ENCODE assay signal across 7 mouse cellular contexts in the genomic region with DNA sequence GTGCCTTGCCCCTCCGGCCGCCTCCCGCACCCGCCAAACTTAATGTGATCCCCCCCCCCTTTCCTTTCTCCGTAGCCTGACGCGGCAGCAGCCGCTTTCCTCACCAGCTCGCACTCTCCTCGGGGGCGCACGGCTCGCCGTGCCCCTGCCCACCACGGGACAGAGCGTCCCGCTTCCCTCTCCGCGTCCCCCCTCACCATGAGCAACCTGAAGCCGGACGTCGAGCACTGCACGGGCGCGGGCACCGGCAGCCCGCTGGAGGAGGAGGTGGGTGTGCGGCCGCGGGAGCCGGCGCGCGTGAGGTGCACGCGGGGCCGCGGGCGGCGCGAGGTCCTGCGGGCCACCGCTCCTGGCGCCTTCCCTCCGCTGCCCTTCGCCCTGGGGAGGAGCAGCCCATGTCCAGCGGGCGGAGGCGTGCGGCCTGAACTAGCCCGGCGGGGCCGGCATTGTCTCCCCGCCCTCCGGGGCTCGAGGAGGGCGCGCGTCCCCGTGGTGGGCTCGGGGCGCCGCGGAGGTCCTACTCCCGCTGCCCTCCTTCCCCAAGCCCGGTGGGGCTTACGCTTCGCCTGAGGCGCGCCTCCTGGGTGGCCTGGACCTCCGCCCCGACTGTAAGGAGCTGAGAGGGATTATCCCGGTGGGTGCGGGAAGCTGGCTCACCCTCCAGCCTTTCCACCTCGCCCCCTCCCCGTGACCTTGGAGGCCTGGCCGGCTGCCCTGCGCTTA. TPM values are rescaled to one million over a fixed set of nuclear protein-coding genes. Genes with fewer than 3 reads are reported as not detected.
DNase-seq lines count a peak whose midpoint lies in the region; ATAC-seq lines count a peak whose summit lies in the region.

No protein-coding gene starts in this region.

- peaks cover 17% of the 10 kb centered on the region; the same call in 1 of the 2 replicates for H3K27me3 ChIP-seq in embryonic facial prominence, embryonic 11.5 days (ENCODE audit: control insufficient read depth, insufficient read depth, low read length)
- H3K27me3 ChIP-seq in midbrain, embryonic 10.5 days (ENCODE audit: low read depth, poor library complexity, severe bottlenecking) = peaks cover 79% of the 10 kb centered on the region

- peak; percentile 42 for DNase-seq in urinary bladder, postnatal 25 days (ENCODE audit: low spot score)
- no peak for DNase-seq in urinary bladder, postnatal 10 days (ENCODE audit: low spot score)
- peak; percentile 48 for DNase-seq in embryonic facial prominence, embryonic 11.5 days (ENCODE audit: low spot score)
- peak; percentile 52 to 73 for DNase-seq in heart, postnatal 10 days
- DNase-seq in kidney, postnatal 36 days = peak; percentile 76 to 80
- DNase-seq in midbrain, embryonic 10.5 days (ENCODE audit: low spot score) = peak; percentile 74
- peak; percentile 13 for DNase-seq in thymus, postnatal 25 days

- intact Hi-C loops in heart, postnatal 10 days (cut with DNase I) = no loop called here

- H3K27ac ChIP-seq in embryonic facial prominence, embryonic 11.5 days (replicated peaks; ENCODE audit: low read depth, low read length) = no peak overlapping the region
- peak overlapping the region; percentile 89 for H3K27ac ChIP-seq in midbrain, embryonic 10.5 days (replicated peaks)

- peak overlapping the region; percentile 99 for H3K4me2 ChIP-seq in embryonic facial prominence, embryonic 11.5 days (ENCODE audit: low read depth, low read length)

- H3K4me1 ChIP-seq in embryonic facial prominence, embryonic 11.5 days (ENCODE audit: control insufficient read depth, insufficient read depth, low read length) = peaks cover 2% of the 10 kb centered on the region; the same call in 1 of the 2 replicates
- peaks cover 40% of the 10 kb centered on the region for H3K4me1 ChIP-seq in midbrain, embryonic 10.5 days

- WGBS in embryonic facial prominence, embryonic 11.5 days = under 1% methylated on average over 59 of the region's 78 CpGs
- under 1% methylated on average over 75 of the region's 78 CpGs for WGBS in midbrain, embryonic 10.5 days

- H3K9ac ChIP-seq in embryonic facial prominence, embryonic 11.5 days (replicated peaks; ENCODE audit: low read length) = peak overlapping the region; percentile 72

- H3K9me3 ChIP-seq in embryonic facial prominence, embryonic 11.5 days (replicated peaks; ENCODE audit: control insufficient read depth, low read length) = no peaks in the 10 kb centered on the region
- no peaks in the 10 kb centered on the region for H3K9me3 ChIP-seq in midbrain, embryonic 10.5 days (replicated peaks)

- peak overlapping the region; percentile 73 for H3K4me3 ChIP-seq in embryonic facial prominence, embryonic 11.5 days (ENCODE audit: low read depth, low read length)
- peak overlapping the region; percentile 78 for H3K4me3 ChIP-seq in midbrain, embryonic 10.5 days

- ATAC-seq in embryonic facial prominence, embryonic 11.5 days (replicated peaks; ENCODE audit: insufficient number of reproducible peaks, low FRiP score, low TSS enrichment, low read depth) = peak; percentile 63; the same call in 1 of the 2 replicates

- no peaks in the 10 kb centered on the region for H3K36me3 ChIP-seq in embryonic facial prominence, embryonic 11.5 days (replicated peaks; ENCODE audit: control insufficient read depth, insufficient read depth, low read depth, low read length)
- H3K36me3 ChIP-seq in midbrain, embryonic 10.5 days = no peaks in the 10 kb centered on the region

RNA-seq across cellular contexts. Expression of a gene that starts 1.3 kb away (rescaled TPM):
- 20.4 and 25.8 TPM in 2 replicates for polyA plus RNA-seq in embryonic facial prominence, embryonic 11.5 days (2014; fragmentation: Nextera tagmentation; extraction: Ambion mirVana)
- total RNA-seq in heart, postnatal 10 days (2021) = 10 to 100 TPM; 54.4 to 57.7 TPM
- 33.2 and 39.4 TPM in 2 replicates for polyA plus RNA-seq in midbrain, embryonic 10.5 days (2016; fragmentation: Nextera tagmentation; extraction: Ambion mirVana)

RNA-seq across cellular contexts. Expression of a gene that starts 37.0 kb away (rescaled TPM):
- 213 and 232 TPM in 2 replicates for polyA plus RNA-seq in embryonic facial prominence, embryonic 11.5 days (2014; fragmentation: Nextera tagmentation; extraction: Ambion mirVana)
- total RNA-seq in heart, postnatal 10 days (2021) = 100 to 1,000 TPM; 269 to 276 TPM
- 234 and 269 TPM in 2 replicates for polyA plus RNA-seq in midbrain, embryonic 10.5 days (2016; fragmentation: Nextera tagmentation; extraction: Ambion mirVana)

RNA-seq across cellular contexts. Expression of a gene that starts 43.8 kb away (rescaled TPM):
- 9.7 and 10.4 TPM in 2 replicates for polyA plus RNA-seq in embryonic facial prominence, embryonic 11.5 days (2014; fragmentation: Nextera tagmentation; extraction: Ambion mirVana)
- total RNA-seq in heart, postnatal 10 days (2021) = 1 to 10 TPM; 1.9 to 2.4 TPM
- 27.8 and 29.3 TPM in 2 replicates for polyA plus RNA-seq in midbrain, embryonic 10.5 days (2016; fragmentation: Nextera tagmentation; extraction: Ambion mirVana)

RNA-seq across cellular contexts. Expression of a gene that starts 51.0 kb away (rescaled TPM):
- 10.6 and 11.2 TPM in 2 replicates for polyA plus RNA-seq in embryonic facial prominence, embryonic 11.5 days (2014; fragmentation: Nextera tagmentation; extraction: Ambion mirVana)
- 10 to 100 TPM; 18.3 to 21.2 TPM for total RNA-seq in heart, postnatal 10 days (2021)
- 13.4 and 13.9 TPM in 2 replicates for polyA plus RNA-seq in midbrain, embryonic 10.5 days (2016; fragmentation: Nextera tagmentation; extraction: Ambion mirVana)
